Mouse (Mus musculus): Measurements from ENCODE around the gene Strn.
A peak's percentile ranks its signal among the peaks of the same experiment; 100 is the strongest.

The Strn gene

GRCm38 (mm10) chr17:78737096-78737495 is at the start of gene Strn:
TSS of gene Strn (minus strand) at chr17:78737196.
- DNase-seq (ENCODE audit: low spot score in 2 of 2): no peak

GRCm38 (mm10) chr17:78778765-78779164 is 41.8 kb upstream of the Strn start:
- DNase-seq (ENCODE audit: low spot score in 2 of 2): no peak

DNA sequence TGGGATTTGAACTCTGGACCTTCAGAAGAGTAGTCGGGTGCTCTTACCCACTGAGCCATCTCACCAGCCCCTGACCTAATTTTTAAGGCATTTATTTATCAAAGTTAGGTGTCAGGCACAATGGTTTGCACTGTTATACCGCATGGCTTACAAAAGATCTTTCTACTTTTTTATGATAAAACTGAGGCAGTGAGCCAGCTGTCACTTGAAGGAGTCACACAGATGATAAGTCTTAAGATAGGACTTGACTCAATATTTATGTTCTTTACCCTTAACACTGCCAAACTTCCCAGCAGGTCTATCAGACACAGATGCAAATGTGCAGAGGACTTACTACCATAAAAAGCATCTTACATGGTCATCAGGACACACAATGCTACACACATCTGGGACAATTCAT is 35.3 kb upstream of the Strn start:
- no peak for DNase-seq (ENCODE audit: low spot score in 2 of 2)

- no peak for DNase-seq (ENCODE audit: low spot score in 2 of 2)
Observed at GRCm38 (mm10) chr17:78770932-78771331, 33.9 kb upstream of the Strn start.

- no peak for DNase-seq (ENCODE audit: low spot score in 2 of 2)
Observed at GRCm38 (mm10) chr17:78769341-78769740, 32.3 kb upstream of the Strn start.

GRCm38 (mm10) chr17:78768937-78769336 is 31.9 kb upstream of the Strn start:
- DNase-seq (ENCODE audit: low spot score in 2 of 2): no peak

- no peak for DNase-seq (ENCODE audit: low spot score in 2 of 2)
Observed at GRCm38 (mm10) chr17:78767546-78767945, 30.6 kb upstream of the Strn start.

- DNase-seq (ENCODE audit: low spot score in 2 of 2): no peak
Observed at GRCm38 (mm10) chr17:78766084-78766483, 29.1 kb upstream of the Strn start.

GRCm38 (mm10) chr17:78763272-78763671 is 26.3 kb upstream of the Strn start:
- no peak for DNase-seq (ENCODE audit: low spot score in 2 of 2)

GRCm38 (mm10) chr17:78752938-78753655 is 16.1 kb upstream of the Strn start:
- DNase-seq (ENCODE audit: low spot score in 2 of 2): no peak

- no peak for DNase-seq (ENCODE audit: low spot score in 2 of 2)
Observed at GRCm38 (mm10) chr17:78752064-78752463, 15.1 kb upstream of the Strn start.

GRCm38 (mm10) chr17:78748440-78748839 is 11.4 kb upstream of the Strn start:
- no peak for DNase-seq (ENCODE audit: low spot score in 2 of 2)

GRCm38 (mm10) chr17:78738416-78738815 is 1.4 kb upstream of the Strn start:
- no peak for DNase-seq (ENCODE audit: low spot score in 2 of 2)

- DNase-seq (ENCODE audit: low spot score in 2 of 2): no peak
Observed at GRCm38 (mm10) chr17:78737771-78738170, 775 bp upstream of the Strn start.

DNA sequence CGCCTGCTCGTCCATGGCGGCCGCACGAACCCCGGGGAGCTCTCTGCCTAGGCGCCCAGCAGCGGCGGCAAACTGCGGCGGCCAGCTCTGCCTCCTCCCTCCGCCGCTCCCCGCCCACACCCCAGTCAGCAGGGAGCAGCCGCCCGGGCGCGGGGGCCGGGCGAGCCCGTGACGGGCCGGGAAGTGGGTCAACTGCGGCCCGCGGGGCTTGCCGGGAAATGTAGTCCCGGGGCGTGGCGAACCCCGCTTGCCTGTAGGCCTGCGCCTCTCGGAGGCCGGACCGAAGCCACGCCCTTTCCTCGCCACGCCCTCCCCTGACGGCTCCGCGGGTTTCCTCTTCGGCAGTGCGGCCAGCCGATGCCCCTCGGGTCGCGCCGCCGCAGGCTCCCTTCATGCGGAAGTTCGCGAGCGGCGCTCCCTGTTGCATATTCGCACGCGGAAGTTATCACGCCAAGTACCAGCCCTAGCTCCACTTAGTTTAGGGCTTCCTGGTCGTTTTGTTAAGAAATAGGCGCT is 465 bp downstream of the Strn start:
- DNase-seq (ENCODE audit: low spot score in 2 of 2): peak; percentile 97 to 98

- DNase-seq (ENCODE audit: low spot score in 2 of 2): peak; percentile 18 to 26
Observed at GRCm38 (mm10) chr17:78735731-78736472, 1.1 kb downstream of the Strn start.

DNA sequence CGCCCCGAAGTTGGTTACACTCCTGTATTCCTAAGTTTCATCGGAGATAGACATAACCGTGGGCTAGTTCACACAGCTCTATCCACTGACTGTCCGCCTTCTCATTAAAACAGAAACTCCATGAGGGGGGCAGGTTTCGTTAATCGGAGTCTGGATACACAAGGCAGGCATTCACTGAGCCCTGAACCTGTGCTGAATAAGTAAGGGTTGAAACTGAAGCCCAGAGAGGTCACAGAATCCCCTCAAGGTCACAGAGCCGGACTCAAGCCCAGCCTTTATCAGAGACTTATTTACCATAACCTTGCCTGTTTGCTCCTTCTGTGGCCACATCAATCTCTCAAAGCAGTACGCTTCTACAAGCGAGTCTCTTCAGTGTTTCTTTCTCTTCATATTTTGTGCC is 2.2 kb downstream of the Strn start:
- DNase-seq (ENCODE audit: low spot score in 2 of 2): no peak

- no peak for DNase-seq (ENCODE audit: low spot score in 2 of 2)
Observed at GRCm38 (mm10) chr17:78732056-78732455, 4.9 kb downstream of the Strn start.

DNA sequence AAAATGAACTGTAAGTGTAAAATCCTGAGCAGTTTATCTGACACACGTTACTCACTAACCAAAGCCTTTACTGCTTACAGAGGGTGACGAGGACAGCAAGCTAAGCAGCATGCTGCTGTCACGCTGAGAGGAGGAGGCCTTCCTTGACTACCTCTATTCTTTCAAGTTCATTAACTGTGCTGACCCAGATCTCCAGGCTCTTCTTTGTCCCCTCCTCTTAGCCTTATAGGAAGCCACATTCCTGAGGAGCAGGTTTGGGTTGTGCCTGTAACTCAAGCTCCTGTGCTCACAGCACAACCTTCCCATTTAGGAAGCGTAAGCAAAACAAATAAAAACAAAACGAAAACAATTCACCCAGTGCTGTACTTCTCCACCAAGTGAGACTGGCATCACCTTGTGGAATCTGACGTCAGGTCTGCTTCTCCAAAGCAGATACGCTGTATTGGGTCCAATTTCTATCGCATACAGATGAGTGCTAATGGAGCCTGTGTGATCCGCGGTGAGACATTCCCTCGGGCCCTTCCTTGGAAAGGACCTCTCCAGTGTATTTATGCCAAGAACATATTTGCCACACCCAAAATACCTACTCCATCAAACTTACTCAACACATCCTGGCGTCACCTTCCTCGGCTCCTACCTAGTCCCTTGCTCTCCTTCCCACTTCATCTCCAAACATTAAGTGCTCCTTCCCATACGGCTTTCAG is 10.1 kb downstream of the Strn start:
- no peak for DNase-seq (ENCODE audit: low spot score in 2 of 2)

- no peak for DNase-seq (ENCODE audit: low spot score in 2 of 2)
Observed at GRCm38 (mm10) chr17:78724461-78725055, 12.4 kb downstream of the Strn start.

DNA sequence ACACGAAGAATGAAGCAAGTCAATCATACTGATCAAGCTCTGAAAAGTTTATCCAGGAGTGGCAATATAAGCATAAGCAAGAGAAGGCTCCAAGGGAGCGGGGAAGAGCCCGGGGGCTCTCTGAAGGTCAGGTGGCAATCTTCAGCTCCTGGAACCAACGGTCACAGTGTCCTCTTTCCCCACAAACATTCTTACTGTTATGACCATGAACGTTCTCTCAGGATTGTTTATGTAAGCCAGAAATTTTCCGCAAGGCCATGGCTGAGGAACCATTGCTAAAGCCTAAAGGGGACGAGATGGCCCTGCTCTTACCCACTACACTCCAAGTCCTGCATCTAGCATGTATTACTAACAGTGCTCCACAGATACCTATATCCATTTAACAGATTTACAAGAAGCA is 15.3 kb downstream of the Strn start:
- no peak for DNase-seq (ENCODE audit: low spot score in 2 of 2)

- no peak for DNase-seq (ENCODE audit: low spot score in 2 of 2)
Observed at GRCm38 (mm10) chr17:78719086-78719485, 17.9 kb downstream of the Strn start.
